Mouse (Mus musculus): ENCODE measurements around the gene Kdf1.

GRCm38 (mm10) chr4:133489489-133490245 is 29.1 kb upstream of the Kdf1 start:
- TF ChIP-seq CTCF (IDR thresholded peaks at IDR 0.05; ENCODE audit: insufficient read depth, low read depth, low read length) (no peak), POLR2A (IDR thresholded peaks at IDR 0.05; ENCODE audit: insufficient read depth, low read depth, low read length) (no peak)
